Mouse (Mus musculus) embryonic fibroblast, embryonic 13.5 days (primary cell): Measurements from ENCODE around the gene Cry1.

Source experiments
- CTCF ChIP-seq: IDR thresholded peaks from 2 replicates; pipeline ENCODE4 v1.5.1; 2011; ENCODE audit warnings: mild to moderate bottlenecking, control low read depth, low read length, moderate library complexity, borderline replicate concordance; ENCODE audit not compliant: insufficient read depth
- POLR2A ChIP-seq: IDR thresholded peaks from 2 replicates; pipeline ENCODE4 v1.6.1; 2011; ENCODE audit warnings: low read depth, mild to moderate bottlenecking, control low read depth, low read length, moderate library complexity

- TF ChIP-seq CTCF: no peak
- TF ChIP-seq POLR2A: no peak
Observed at GRCm38 (mm10) chr10:85221771-85222050, 36.8 kb upstream of the Cry1 start.
